Mouse (Mus musculus) lung, adult 2 months (tissue): ENCODE results near the gene Rnf222. TPM values are rescaled to one million over a fixed set of nuclear protein-coding genes. Genes with fewer than 3 reads are reported as not detected.

ENCODE experiments used
- DNase-seq: peaks from one replicate; pipeline ENCODE4 v3.0.0; 2022
- H3K4me1 ChIP-seq: fragments of 200-500 bp; 2 replicates; pipeline ENCODE4 v1.6.1; 2011; ENCODE audit warnings: low read length; ENCODE audit not compliant: control insufficient read depth, insufficient read depth
- H3K4me3 ChIP-seq: fragments of 200-500 bp; replicated peaks from 2 replicates; pipeline ENCODE3; 2011; ENCODE audit warnings: low read depth, mild to moderate bottlenecking, control low read depth, low read length; ENCODE audit errors: extremely low read depth
- CTCF ChIP-seq: fragments of 200-500 bp; IDR thresholded peaks from 2 replicates; pipeline ENCODE4 v1.5.1; 2011; ENCODE audit warnings: mild to moderate bottlenecking, low read length, control low read depth; ENCODE audit not compliant: insufficient read depth
- POLR2A ChIP-seq: fragments of 200-500 bp; IDR thresholded peaks from 2 replicates; pipeline ENCODE4 v1.6.1; 2011; ENCODE audit warnings: low read depth, mild to moderate bottlenecking, control low read depth, low read length, borderline replicate concordance; ENCODE audit errors: extremely low read depth
- WGBS: fragments of 180-500 bp; shearing (Covaris S2); methylation state at CpG from one replicate; pipeline ENCODE4 v1.1.7; 2018; 5-methylcytosine and 5-hydroxymethylcytosine counted together
- polyA plus RNA-seq: library from polyadenylated mRNA; depleted of rRNA; stranded (reverse); fragments of >200 nt; gene quantifications from 2 replicates; pipeline ENCODE4 v1.2.3, GENCODE M21; 2012

Rnf222 gene
- polyA plus RNA-seq, 1 experiment = 1.4 TPM

- Histone ChIP-seq H3K4me1 (peaks cover 7% of the 10 kb centered on the region; the same call in 1 of the 2 replicates), H3K4me3 (no peak overlapping the region)
- DNase-seq = no peak
- TF ChIP-seq POLR2A (no peak), CTCF (no peak)
- WGBS = 72% methylated on average over 8 of the region's 8 CpGs
Measured at GRCm38 (mm10) chr11:68859943-68860593, 28.3 kb upstream of the Rnf222 start.

DNA sequence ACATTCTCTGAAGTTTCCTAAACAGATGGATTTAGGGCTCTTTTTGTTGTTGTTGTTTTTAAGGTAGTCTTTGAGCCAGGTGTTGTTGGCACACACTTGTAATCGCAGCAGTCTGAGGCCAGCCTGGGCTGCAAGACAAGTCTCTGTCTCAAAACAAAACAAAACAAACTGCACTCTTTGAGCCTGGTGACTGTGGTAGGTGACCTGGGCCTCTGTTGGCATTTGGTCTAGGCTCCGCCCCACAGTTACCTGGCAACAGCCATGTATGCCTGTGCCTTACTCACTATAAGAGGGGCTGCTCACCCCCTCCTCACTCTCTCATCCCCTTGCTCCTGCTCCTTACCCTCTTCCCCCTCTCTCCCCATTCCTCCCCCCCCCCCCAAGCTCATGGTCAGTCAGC lies 26.1 kb upstream of the Rnf222 start:
- WGBS = 79% methylated on average over 2 of the region's 2 CpGs
- no peak for DNase-seq
- Histone ChIP-seq H3K4me1 (peaks cover 10% of the 10 kb centered on the region; the same call in 1 of the 2 replicates), H3K4me3 (no peak overlapping the region)
- no peak for TF ChIP-seq CTCF
- TF ChIP-seq POLR2A = no peak

DNA sequence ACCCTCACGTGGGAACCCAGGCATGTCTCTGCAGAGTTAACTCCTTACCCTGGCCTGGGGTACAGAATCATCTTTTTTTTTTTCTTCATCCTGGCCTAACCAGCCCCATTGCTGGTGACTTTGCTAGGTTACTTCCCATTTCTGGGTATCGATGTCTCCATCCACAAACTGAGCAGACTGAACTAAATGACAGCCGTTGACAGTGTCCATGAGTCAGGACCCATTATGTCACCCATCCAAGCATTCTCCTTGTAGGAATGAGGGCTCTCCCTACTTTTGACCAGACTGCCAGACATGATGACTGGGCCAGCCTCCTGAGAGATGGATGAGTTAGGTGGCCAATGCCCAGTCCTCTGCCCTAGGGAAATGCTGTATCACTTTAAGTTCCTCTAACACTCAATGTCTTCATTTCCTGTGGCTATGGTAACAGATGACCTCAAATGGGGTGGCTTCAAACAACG lies 24.7 kb upstream of the Rnf222 start:
- H3K4me3 ChIP-seq = no peak overlapping the region
- WGBS = 47% methylated on average over 4 of the region's 4 CpGs
- DNase-seq = no peak
- peaks cover 14% of the 10 kb centered on the region for H3K4me1 ChIP-seq
- TF ChIP-seq POLR2A = no peak
- TF ChIP-seq CTCF = no peak

DNA sequence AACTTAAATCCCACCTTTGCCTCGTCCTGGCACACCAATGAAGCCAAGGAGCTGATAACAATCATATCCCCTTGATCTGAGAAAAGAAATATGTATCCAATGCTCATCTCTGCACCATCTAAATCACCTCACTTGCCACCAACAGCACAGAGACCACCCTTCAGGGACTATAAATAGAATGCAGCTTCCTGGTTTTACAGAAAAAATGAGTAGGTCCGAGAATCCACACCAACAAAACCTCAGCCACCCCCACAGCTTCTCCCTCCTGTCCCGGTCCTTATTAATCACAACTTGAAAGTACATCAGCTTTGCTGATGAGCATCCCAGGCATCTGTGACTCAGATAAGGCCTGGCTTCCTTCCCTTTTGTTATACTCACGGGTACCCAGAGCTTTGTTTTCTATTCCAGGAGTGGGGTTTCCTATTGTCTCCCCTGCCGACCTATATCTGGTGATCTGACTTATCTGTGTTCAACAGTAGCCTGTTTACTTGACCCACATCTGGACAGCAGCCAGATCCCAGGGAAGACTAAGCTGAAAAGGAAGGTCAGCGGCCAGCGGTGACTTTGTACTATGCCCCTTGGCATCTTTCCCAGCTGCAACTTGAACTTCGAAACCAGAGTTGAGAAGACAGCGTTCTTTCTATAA lies 23.7 kb upstream of the Rnf222 start:
- Histone ChIP-seq H3K4me3 (no peak overlapping the region), H3K4me1 (peaks cover 14% of the 10 kb centered on the region)
- TF ChIP-seq POLR2A = no peak
- no peak for TF ChIP-seq CTCF
- 10% methylated on average over 9 of the region's 9 CpGs for WGBS
- peak; percentile 70 for DNase-seq

DNA sequence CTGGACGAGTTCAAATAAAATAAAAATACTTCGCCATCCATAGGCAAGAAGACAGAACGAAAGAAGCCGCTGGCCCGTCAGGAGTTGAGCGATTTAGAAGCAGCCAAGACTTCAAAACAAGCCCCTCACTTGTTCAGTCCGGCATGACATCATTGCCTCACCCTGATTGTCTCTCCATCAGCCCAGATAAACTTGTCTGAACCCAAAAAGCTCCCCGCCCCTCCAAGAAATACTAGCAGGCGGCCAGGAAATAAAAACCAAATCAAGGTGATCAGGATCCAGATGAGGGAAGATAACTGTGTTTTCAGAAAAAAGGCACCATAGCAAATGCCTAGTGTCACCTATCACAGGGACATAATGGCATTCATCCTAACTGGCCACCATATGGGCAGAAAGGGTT lies 17.1 kb upstream of the Rnf222 start:
- Histone ChIP-seq H3K4me1 (peaks cover 20% of the 10 kb centered on the region), H3K4me3 (no peak overlapping the region)
- WGBS = 75% methylated on average over 9 of the region's 9 CpGs
- no peak for DNase-seq
- no peak for TF ChIP-seq POLR2A

GRCm38 (mm10) chr11:68871748-68872147 lies 16.6 kb upstream of the Rnf222 start, which contains the start of gene Ndel1:
Gene Ndel1, minus strand, starts transcription at chr11:68871858.
- no peak within 1 kb of the TSS for H3K4me3 ChIP-seq
- peak; percentile 72 for DNase-seq
- 13% methylated on average over 6 of the region's 6 CpGs for WGBS
- peaks cover 20% of the 10 kb centered on the region for H3K4me1 ChIP-seq
- TF ChIP-seq POLR2A = peak; percentile 11; the same call in 1 of the 2 replicates
- no peak for TF ChIP-seq CTCF

- DNase-seq = peak; percentile 51
- H3K4me1 ChIP-seq = peaks cover 16% of the 10 kb centered on the region
- WGBS = 0% methylated on average over 2 of the region's 2 CpGs
Measured at GRCm38 (mm10) chr11:68874841-68875240, 13.5 kb upstream of the Rnf222 start.

DNA sequence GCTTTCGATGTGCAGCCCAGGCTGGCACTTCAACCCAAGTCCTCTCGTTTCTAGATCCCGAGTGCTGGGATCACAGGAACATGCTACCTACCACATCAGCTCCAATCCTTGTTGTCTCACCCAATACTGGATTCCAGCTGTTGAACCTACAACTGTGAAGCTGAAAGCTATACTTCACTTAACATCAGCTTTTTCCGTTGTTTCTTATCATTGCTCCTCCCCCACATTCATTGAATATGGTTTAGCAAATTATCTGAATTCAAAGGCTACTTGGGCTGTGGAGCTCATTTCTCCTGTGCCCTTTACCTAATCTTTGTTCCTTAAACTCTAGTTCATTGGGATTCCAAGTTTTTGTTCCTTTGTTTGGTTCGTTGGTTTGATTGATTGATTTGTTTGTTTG lies 9.5 kb upstream of the Rnf222 start:
- Histone ChIP-seq H3K4me3 (no peak overlapping the region), H3K4me1 (peaks cover 2% of the 10 kb centered on the region; the same call in 1 of the 2 replicates)
- WGBS = 79% methylated on average over 5 of the region's 5 CpGs
- TF ChIP-seq POLR2A = no peak
- TF ChIP-seq CTCF = no peak
- no peak for DNase-seq

More at GRCm38 (mm10) chr11:68874841-68875240, 13.5 kb upstream of the Rnf222 start:
- TF ChIP-seq CTCF (peak; percentile 46; the same call in 1 of the 2 replicates), POLR2A (no peak)
- no peak overlapping the region for H3K4me3 ChIP-seq

DNA sequence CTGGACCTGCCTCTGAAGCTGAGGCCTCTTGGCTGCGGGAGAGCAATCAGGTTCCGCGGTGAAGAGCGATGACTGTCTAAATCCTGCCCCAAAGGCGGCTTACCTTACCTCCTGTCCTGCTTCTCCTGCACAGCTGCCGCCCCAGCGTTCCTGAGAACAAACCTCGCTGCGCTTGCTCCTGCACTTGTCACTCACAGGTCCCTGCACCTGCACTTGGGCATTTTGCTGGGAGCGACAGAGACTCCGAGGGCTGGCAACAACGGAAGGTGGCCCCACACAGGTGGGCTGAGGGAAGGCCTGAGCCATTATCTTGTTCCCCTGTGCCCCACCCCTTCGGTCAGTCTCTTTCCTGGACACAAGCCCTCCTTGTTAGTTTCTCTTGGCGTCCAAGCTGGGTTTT lies 6.2 kb upstream of the Rnf222 start:
- no peaks in the 10 kb centered on the region for H3K4me1 ChIP-seq
- no peak for TF ChIP-seq POLR2A
- no peak for TF ChIP-seq CTCF
- DNase-seq = no peak
- WGBS = 35% methylated on average over 14 of the region's 14 CpGs
- H3K4me3 ChIP-seq = no peak overlapping the region

DNA sequence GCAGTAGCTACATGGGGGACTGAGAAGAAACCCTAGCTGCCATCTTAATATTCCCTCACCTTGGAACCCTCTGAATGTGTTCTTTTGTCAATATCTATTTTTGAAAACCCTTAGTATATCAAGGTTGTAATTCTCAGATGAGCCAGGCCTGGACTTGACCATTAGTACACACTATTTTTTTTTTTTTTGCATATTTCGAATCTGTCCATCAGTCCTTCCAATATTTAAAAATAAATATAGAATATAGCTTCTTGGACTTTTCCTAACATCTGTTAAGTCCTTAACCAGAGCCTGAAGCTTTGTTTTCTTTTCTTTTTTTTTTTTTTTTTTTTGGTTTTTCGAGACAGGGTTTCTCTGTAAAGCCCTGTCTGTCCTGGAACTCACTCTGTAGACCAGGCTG lies 4.5 kb upstream of the Rnf222 start:
- no peak for TF ChIP-seq CTCF
- no peak for TF ChIP-seq POLR2A
- Histone ChIP-seq H3K4me3 (no peak overlapping the region), H3K4me1 (no peaks in the 10 kb centered on the region)
- WGBS = 80% methylated on average over 2 of the region's 2 CpGs
- no peak for DNase-seq

- Histone ChIP-seq H3K4me3 (no peak overlapping the region), H3K4me1 (no peaks in the 10 kb centered on the region)
- DNase-seq = no peak
- 68% methylated on average over 5 of the region's 5 CpGs for WGBS
- TF ChIP-seq POLR2A (no peak), CTCF (no peak)
Measured at GRCm38 (mm10) chr11:68884368-68884767, 4.0 kb upstream of the Rnf222 start.
